Mouse (Mus musculus) liver, adult 2 months (tissue): Measurements from ENCODE around the gene Rere.

Experiments
- CTCF ChIP-seq: fragments of 200-500 bp; IDR thresholded peaks from 2 replicates; pipeline ENCODE4 v1.5.1; 2011; ENCODE audit warnings: low read depth, low read length, control low read depth
- POLR2A ChIP-seq: fragments of 200-500 bp; IDR thresholded peaks from 2 replicates; pipeline ENCODE4 v1.6.1; 2011; ENCODE audit warnings: low read length, control low read depth; ENCODE audit not compliant: insufficient read depth; ENCODE audit errors: extremely low read depth

DNA sequence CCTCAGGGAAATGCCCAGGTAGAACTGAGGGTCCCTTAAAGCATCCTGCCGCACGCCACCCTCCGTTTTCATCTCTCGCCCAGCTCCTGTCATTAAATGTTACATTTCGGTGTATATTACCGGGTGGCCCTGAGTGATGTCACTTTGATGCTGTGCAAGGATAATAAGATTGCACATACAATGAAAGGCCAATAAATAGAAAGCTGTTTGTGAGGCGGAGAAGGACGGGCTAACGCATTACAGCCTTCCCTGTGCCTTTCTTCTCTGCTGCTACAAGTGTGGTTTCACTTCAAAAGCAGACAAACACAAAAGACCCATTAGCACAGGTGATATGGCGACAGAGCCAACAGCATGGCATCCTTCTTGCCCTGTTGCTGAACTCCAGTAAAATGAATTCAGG lies 320.0 kb downstream of the Rere start:
- TF ChIP-seq CTCF (no peak), POLR2A (no peak)
